Mouse (Mus musculus) adrenal gland, adult (tissue): ENCODE data around the gene Katnal1.

Source experiments
- DNase-seq, 2 experiments: peaks; one replicate each; pipeline ENCODE4 v3.0.0; 2022 to 2023; ENCODE audit warnings: low spot score in 1 of 2; ENCODE audit not compliant: inconsistent age in 2 of 2

Katnal1 gene

DNA sequence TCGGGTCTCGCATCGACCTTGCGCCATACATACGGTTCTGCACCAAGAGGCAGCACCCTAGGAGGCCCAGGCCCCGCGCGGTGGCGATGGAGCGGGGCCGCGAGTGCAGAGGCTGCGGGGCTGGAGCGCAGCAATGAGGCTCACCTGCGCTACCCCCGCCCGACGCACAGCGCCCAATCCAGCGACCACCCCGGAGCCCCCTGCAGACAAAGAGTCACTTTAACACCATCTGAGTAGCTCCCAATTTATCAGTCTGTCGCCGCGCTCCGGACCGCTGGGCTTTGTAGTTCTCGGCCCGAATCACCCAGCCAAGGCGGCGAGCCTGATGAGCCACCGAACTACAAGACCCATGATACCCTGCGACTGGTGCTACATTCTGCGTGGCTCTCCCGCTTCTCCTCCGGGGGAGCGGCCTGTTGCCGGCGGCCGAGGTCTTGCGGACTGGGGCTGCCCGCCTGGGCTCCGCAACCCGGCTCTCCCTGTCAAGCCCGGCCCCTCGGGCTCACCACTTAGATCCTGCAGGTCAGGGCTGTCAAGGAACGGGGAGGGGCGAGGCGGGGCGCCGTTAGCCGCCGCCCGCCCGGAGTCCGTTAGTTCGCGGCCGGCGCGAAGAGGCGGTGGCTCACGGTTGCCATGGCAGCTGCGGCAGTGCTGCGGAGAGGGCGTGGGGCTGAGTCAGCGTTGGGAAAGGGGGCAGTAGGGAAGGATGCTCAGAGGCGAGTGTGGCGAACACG lies 571 bp downstream of the Katnal1 start:
- DNase-seq, result peak; percentile 95 to 98

DNA sequence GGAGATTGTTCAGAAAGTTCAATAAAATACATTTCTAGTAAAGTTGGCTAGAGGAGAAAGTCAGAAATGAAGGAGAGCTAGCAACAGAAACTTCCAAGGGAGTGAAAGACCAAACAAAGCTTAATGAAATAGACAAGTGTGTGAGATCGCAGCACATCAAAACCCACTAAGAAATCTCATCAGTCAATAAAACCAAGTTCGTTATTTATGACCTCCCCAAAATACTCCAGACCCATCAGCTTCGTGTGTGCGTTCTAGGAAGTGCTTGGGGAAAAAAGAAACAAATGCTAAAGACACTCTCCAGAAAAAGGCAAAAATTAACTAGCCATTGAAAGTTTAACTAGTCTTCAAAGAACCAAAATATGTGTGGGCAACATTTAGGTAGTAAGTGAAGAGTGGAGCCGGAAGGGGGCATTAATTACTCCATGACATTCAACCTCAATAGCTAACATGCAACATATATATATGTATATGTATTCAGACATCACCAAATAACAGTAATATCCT lies 1.4 kb downstream of the Katnal1 start:
- no peak for DNase-seq

DNA sequence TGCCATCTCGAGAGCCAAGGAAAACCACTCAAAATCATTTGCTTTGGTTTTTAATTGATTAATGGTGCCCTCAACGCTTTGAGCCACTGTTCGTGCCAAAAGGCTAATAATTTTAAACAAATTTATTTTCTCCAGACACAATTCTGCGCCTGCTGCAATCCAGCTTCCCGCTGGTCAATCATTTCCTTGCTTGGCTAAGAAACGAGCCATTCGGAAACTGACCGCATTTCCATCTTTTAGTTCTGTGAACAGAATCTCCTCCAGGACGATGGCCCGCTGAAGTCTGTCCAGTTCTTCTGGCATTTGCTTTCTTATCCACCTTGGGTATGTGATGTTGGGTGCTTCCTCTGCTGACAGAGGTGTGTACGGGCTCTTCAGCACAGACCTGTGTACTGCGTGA lies 4.5 kb downstream of the Katnal1 start:
- no peak for DNase-seq

DNA sequence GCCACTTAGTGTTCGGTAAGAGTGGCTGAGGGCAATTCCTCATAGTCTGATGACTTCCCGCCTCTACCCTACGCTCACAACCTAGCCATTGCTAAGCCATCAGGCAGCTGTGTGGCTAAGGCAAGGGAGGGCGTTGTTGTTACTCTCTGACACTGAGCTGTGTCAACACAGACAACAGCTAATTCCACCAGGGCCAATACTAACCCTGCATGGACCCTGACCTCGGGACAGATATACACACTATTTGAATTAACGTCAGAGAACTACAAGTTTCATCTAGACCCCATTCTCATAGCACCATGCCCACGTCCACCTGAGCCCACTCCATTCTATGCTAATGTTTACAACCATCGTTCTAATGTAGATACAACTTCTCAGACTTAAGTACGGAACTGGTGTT lies 5.1 kb downstream of the Katnal1 start:
- no peak for DNase-seq

DNA sequence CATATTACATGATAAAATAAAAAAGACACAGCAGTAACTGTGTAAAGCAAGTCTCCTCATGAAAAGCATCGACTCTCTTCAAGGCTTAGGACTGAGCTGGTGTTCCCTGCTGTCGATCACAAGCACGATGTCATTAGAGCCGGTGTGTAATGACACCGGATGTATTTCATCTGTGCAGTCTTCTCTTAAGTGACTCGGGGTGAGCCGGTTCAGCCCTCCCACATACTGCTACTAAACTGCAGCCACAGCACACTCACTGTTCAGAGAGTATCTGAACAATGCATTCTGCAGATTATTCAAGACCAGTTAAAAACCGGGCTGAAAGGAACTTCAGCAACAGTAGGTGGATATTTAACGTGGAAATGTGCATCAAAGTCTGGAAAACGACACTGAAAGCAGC lies 5.7 kb downstream of the Katnal1 start:
- no peak for DNase-seq

DNA sequence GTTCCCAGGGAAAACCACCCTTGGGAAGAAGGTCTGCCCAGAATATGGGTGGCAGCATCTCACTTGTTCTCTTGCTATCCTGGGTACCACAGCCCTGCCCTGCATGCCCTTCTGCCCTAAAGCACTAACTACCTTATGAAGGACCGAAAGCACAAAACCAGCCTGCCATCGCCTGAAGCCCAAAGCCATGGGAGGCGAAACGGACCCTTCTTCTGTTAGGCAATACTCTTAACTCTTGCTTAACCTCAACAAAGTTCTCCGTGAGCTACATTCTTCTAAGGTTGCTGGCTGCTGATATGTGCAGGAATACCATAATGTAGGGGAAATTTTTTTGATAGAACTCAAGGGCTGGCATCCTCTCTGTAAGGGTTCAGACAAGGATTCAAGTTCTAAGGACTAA lies 6.3 kb downstream of the Katnal1 start:
- no peak for DNase-seq

DNA sequence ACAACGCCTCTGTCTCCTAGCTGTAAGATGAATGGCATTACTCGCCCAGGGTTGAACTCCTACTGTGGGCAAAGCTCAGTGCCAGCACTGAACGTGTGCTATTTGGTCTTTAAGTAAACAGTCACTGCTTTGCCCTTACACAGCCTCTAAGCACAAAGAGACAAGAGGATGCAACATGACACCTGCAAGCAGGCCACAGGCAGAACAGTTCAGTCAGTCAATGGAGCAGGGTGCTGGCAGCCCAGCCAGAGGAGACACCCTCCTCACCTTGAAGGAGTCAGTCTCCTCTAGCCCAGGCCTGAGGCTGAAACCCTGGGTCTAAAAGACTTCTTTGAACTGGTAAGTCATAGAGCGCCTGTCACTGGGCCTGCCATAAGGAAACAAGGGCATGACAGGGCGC lies 11.1 kb downstream of the Katnal1 start:
- DNase-seq, result no peak

DNA sequence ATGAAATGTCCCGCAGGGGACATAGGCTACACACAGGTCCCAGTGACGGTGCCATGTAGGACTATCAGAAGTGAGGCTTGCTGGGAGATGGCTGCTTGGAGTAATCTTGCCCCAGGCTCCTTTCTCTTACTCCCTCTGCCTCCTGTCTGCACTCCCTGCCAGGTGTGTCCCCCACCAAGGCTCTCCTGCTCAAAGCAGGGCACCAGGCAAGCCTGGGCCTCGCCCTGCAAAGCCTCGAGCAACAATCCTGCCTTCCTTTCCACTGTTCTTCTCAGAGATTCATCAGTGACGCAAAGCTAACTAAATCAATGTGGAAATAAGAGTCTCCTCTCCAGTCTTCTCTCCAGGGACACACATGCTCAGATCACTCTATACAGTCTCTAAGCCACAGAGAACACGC lies 12.3 kb downstream of the Katnal1 start:
- no peak for DNase-seq

DNA sequence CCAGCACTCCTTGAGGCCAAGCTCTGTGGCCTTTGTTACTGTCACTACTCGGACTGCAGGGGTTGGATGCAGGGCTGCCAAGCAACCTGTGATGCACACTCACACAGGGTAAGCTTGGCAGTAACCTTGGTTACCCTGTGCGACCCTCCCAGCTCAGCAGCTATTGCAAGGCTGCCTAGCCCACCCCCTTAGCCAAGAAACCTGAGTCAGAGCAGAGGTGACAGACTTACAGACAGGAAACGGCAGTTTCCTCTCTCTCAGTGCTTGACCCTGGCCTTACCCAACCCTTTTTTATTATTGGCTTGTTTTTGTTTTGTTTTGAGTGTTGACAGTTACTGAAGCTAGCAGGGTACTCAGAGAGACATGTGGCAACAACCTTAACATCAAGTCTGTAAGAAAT lies 16.9 kb downstream of the Katnal1 start:
- peak in 1 of 2 experiments; percentile 18 for DNase-seq

DNA sequence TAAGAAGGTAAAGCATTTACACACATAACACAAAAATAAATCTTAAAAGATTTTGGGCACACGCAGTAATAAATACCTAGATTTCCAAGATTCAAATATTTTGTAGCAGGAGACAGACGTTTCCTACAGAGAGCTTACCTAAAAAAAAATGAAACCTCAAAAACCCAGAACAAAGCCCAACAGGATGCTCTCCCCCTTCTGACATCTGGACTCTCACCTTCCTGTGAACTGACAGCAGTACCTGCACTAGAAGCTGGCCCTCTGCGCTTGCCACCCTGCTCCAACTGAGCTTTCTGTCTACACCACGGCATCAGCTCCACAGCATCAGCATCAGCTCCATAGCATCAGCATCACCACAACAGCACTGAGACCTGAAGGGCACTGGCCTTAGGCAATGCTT lies 19.1 kb downstream of the Katnal1 start:
- DNase-seq, result no peak

DNA sequence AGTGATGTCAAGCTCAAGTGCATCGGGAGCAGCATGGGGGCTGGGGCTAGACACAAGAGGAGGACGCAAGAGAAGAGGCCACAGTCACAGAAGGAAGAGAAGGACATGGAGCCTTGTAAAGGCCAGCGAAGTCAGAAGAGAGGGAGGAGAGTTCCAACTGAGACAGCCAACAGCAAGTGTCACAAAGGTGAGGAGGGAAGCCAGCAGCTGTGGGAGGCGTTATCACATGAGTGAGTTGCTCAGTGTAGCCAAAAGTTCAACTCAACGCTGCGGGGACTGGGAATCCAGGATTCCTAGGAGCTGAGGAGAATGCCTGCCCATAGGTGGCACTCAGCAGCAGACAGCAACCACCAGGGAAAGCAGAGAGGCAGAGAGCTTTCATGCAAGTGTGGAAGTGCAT lies 19.7 kb downstream of the Katnal1 start:
- peak in 1 of 2 experiments; percentile 47 for DNase-seq

DNA sequence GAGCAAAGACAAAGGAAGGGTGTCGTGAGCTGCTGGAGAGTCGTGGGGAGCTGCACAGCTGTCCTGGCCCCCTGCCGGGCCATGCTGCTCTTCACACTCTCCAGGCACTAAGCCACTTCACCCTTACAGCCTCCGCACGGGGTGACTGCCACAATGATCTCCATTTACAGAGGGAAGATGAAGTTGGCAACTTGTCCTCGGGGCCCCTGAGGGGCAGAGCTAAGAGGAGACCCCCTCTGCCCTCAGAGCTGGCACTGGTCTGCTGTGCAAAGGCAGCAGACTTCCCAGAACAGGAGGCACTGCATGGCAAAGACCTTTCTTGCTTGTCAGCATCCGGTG lies 20.1 kb downstream of the Katnal1 start:
- no peak for DNase-seq

DNA sequence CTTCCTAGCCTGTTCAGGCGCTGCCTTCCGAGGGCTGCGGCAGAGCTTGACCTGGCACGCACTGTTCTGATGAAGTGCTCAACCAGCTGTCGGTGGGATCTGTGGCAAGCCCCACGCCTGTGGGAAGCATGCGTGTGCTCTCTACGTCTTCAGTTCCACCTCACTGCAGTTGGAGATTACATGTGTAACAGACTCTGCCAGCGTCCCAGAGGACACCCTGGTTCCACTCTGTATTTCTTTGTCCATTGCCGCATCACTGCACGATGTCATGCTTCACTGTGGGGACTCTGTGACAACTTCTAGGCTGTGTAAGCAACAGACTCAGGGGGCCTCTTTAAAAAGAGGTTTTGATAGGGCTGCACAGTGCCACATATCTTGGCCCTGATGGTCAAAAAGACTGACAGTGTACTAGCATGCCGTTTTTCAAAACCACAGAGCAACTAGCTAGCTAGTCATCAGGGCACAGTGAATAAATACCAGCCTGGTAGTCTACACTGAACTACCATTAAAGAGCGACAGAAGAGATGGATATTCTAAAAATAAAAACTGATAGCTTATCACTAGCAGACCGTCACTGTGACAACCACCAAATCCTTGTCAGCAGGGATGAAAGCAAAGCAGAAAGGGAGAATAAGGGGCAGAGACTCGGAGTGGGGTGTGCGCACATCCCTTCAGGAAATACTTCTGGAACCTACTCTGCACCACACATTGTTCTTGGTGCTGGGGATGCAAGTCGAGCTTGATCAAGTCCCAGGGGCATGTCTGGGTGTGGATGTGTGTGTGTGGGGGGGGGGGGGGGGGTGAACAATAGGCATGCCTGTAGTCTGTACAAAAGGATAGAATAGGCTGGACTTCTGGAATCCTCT lies 20.7 kb downstream of the Katnal1 start:
- DNase-seq, result no peak

DNA sequence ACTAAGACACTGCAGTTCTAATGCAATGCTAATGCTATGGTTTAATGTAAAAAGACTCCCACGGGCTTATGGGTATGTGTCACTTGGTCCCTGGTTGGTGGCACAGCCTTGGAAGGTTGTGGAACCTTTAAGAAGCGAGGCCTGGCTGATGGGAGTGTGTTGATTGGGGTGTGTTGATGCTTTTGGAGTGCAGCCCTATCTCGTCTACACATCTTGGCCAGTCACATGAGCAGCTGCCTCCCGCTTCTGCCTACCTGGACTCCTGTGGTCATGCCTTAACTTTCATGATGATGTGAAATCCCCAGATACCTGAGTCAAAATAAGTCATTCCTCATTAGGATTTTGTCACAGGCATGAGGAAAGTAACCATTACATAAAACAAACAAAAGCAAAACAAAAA lies 22.8 kb downstream of the Katnal1 start:
- DNase-seq, result no peak

DNA sequence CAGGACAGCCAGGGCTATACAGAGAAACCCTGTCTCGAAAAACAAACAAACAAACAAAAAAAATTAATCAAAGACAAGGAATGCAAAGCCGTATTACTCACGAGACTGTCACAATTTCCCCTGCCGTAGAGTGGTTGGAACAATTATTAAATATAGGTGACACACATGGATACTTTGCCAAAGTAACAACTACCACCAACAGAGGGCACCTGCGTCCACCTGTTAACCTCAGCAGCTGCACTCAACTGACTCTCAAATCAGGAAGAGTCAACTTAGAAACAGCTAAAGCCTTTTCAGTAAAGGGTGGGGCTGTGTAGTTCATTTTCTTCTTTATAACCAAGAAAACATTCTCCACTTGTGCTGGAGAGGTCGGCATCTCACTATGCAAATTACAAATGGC lies 24.3 kb downstream of the Katnal1 start:
- DNase-seq, result peak; percentile 32 to 70

DNA sequence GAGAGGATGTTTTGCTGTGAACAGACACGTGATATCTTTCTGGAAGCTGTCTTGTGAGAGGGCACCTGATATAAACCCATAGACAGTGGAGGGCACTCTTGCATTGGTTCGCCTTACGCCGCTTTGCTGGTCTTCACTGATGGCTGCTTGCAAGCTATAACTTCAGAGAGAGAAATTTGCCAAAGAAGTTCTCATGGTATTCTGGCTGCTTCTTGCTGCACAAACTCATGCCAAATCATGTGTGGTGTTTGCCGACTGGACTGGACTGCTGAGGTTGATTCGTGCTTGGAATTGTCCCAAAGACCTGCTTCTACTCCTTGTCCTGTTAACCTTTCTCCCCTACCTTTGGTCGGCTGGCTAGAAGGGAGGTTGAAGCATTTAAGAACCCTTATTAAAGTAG lies 29.8 kb downstream of the Katnal1 start:
- no peak for DNase-seq

DNA sequence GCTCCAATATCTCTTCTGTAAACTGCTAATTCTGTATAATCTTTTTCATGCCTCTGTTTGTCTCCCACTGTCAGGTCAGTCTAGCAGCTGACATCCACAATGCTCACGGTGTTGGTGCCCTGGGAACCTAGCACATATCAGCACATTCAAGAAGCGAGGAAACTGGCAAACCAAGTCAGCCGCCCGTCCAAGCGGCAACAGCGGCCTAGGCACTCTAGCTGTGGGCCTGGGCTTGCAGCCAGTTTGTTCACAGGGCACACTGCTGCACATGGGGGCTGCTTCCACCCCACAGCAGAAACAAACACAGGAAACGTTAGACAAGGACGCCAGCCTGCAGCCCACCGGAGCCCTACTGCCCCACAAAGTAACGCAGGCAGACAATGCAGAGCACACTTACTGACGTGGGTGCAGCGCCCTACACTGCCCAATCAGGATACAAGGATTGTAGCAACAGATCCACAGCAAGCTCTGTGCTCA lies 31.1 kb downstream of the Katnal1 start:
- no peak for DNase-seq

DNA sequence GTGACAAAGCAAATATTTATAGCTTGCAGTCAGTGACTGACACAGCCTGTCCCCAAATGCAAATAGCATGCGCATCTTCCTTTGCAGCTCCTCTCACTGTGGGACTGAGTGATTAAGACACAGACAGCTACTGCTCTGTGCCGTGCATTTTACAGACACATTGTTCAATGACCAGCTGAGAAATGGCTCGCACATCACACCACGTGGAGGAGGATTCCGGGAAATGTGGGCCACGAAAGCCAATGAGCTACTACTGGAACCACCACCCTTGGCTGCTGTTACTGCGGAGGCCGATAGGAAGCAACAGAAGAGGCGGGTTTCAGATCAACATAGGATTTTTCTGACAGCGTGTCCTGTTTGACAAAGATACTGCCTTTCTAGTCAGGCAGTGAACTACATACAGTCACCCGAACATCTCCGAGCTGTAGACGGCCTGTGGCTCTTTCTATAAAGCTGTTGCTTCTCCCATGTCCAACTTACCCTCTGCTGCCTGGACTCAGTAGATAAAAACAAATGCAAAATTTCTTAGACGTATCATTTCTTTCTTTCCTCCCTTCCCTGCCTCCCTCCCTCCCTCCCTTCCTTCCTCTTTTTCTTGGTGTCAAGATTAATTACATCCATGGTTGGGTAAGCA lies 31.9 kb downstream of the Katnal1 start:
- no peak for DNase-seq

DNA sequence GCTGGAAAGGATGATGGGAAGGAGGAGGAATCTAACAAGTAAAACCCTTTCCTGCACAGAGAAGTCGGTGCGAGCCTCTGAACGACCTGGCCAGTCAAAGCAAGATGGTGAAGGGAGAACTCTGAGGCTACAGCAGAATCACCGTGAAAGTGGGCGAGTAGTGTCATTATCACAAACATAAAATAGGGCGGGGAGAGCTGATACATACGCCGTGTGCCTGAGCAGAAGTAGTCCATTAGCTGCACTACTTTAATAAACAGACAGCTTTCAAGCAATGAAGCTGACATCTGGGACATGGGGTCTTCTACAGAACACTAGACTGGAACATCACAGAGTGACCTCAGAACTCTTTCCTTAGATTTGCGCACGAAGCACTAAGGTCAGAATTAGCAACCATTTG lies 32.6 kb downstream of the Katnal1 start:
- no peak for DNase-seq

DNA sequence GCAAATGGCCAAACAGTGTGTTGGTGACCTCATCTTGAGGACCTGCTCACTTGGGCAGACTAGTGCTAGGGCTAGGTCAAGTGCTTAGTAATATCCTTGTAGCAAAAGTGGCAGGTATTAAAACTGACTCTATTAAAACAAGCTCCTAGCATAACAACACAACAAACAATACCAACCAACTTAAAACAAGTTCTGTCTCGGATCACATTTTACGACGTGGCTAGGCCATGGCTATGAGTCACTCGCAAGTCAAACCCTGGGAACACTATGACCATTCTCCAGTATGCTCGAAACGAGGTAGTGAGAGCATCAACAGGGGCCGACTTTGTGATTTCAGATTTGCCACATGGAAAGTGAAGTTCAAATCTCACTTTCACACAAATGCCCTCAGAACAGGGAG lies 33.3 kb downstream of the Katnal1 start:
- no peak for DNase-seq

DNA sequence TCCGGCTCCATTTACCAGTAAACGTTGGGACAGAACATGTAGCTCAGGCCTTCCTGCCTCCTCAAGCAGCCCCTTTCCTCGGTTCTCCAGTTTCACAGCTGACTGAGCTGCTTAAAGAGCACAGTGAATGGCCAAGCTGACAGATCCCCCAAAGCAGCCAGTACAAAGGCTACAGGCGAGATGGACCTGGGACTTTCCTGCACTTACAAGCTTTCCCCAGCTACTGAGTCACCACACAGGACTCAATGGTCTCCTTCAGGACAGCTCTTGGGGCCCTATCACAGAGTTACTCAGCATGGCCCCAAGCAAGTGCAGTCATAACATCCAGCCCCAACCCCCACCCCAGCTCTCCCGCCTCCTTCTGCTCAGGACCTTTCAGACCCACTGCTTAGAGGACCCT lies 34.1 kb downstream of the Katnal1 start:
- DNase-seq, result no peak

DNA sequence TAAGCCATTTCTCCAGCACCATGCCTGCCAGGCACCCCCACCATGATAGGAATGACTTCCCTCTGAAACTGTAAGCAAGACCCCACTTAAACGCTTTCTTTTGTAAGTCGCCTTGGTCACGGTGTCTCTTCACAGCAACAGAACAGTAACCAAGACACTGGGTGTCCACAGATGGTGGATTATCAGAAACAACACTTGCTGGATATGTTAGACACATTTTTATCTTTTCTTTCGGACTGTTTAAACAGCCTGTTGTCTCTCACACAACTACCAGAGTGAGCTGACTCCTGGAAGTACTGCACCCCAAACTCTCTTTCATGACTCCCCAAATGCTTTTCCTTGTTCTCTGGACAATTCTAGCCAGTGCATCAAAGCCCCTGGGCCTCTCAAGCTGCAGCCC lies 38.9 kb downstream of the Katnal1 start:
- DNase-seq, result no peak
